Mouse (Mus musculus) heart, postnatal 10 days (tissue): ENCODE results near the gene Hectd4. TPM values are rescaled to one million over a fixed set of nuclear protein-coding genes. Genes with fewer than 3 reads are reported as not detected.
A peak's percentile ranks its signal among the peaks of the same experiment; 100 is the strongest.
"Not testable (repeated sequence)": the region's sequence is repeated elsewhere in the genome, so short reads cannot be mapped to it uniquely, and the experiment has no call there.

Source experiments
- DNase-seq, 2 experiments: peaks; one replicate each; pipeline ENCODE4 v3.0.0; 2021
- intact Hi-C: fragments of 180-260 bp; cut with DNase I; formaldehyde crosslinking; loops from one replicate; pipeline ENCODE4 v1.15.1; 2025
- total RNA-seq, 2 experiments: library from RNA; stranded (reverse); gene quantifications; 2 replicates each; pipeline ENCODE4 v1.2.3; 2021

Gene Hectd4
- total RNA-seq, 2 experiments from 2014 or later, result 24.0 to 24.4 TPM

DNA sequence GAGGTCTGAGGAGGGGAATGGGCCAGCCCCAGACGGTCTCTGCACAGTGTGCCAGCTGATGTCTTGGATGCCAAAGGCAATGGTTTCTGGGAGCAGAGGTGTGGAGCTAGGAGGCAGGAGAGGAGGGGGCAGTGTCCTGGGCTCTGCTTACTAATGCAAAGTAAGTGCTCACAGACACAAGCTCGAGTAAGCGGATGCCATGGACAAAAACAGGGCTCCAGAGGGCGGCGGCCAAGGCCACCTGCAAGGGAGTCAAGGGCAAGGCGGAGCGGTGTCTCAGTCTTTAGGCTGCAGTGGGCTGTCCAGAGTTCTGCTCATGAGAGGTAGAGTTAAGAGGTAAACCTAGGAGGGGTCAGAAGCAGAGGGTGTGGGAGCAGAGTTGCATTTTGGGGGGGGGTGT lies 51.0 kb downstream of the Hectd4 start:
- intact Hi-C loops, result no loop called here
- no peak for DNase-seq

- intact Hi-C loops, result no loop called here
- DNase-seq, result no peak
These were observed 56.8 kb downstream of the Hectd4 start for GRCm38 (mm10) chr5:121276808-121277207.

- intact Hi-C loops, result no loop called here
These were observed 60.4 kb downstream of the Hectd4 start for GRCm38 (mm10) chr5:121280456-121280855.

GRCm38 (mm10) chr5:121283051-121283450 lies 63.0 kb downstream of the Hectd4 start:
- no peak for DNase-seq
- intact Hi-C loops, result no loop called here

More at GRCm38 (mm10) chr5:121280456-121280855, 60.4 kb downstream of the Hectd4 start:
- no peak for DNase-seq

DNA sequence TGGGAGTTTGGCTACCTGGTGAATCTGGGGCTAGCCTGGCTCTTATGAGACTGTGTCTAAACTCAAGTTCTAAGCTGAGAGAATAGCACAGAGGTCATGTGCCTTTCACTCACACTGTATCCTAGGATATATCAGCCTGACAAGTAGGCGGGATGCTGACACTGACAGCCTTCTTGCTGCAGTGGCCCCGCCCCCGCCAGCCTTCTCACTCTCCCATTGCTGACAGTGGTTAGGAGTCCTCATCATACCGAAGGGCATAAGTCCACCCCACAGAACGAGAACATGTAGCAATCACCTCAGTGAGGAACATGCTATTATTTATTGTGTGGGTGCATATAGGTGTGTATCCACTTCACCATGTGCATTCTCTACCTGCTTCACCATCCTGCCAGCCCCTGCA lies 64.8 kb downstream of the Hectd4 start:
- intact Hi-C loops, result no loop called here
- no peak for DNase-seq

GRCm38 (mm10) chr5:121287213-121287612 lies 67.2 kb downstream of the Hectd4 start:
- intact Hi-C loops, result no loop called here
- no peak for DNase-seq

- intact Hi-C loops, result no loop called here
- DNase-seq, result no peak
These were observed 70.3 kb downstream of the Hectd4 start for GRCm38 (mm10) chr5:121290289-121290688.

GRCm38 (mm10) chr5:121292309-121293165 lies 72.5 kb downstream of the Hectd4 start:
- no peak for DNase-seq
- intact Hi-C loops, result no loop called here

GRCm38 (mm10) chr5:121305009-121305408 lies 85.0 kb downstream of the Hectd4 start:
- intact Hi-C loops, result no loop called here
- DNase-seq, result no peak

DNA sequence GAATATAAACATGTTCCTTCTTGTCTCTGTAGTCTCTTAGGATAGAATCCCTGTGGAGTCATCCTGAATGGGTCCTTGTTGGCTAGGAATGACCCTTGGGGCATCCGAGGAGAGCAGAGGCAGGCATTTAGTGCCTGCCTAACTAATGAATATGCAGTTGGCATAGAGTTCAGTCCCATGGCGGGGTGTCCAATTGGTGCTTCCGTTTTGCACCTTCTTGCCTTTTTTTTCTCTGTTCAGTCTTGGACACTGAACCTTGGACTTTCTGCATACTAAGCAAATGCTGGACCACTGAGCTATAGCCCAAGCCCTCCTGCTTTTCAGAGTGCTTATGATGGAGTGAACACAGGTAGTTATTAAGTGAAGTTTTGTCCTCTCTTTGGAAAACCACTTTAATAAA lies 87.6 kb downstream of the Hectd4 start:
- no peak for DNase-seq
- intact Hi-C loops, result no loop called here

GRCm38 (mm10) chr5:121311576-121311975 lies 91.6 kb downstream of the Hectd4 start:
- DNase-seq, result no peak
- intact Hi-C loops, result no loop called here

GRCm38 (mm10) chr5:121313764-121314474 lies 93.9 kb downstream of the Hectd4 start:
- no peak for DNase-seq
- intact Hi-C loops, result no loop called here

- intact Hi-C loops, result no loop called here
- no peak for DNase-seq
These were observed 106.2 kb downstream of the Hectd4 start for GRCm38 (mm10) chr5:121326079-121326805.

DNA sequence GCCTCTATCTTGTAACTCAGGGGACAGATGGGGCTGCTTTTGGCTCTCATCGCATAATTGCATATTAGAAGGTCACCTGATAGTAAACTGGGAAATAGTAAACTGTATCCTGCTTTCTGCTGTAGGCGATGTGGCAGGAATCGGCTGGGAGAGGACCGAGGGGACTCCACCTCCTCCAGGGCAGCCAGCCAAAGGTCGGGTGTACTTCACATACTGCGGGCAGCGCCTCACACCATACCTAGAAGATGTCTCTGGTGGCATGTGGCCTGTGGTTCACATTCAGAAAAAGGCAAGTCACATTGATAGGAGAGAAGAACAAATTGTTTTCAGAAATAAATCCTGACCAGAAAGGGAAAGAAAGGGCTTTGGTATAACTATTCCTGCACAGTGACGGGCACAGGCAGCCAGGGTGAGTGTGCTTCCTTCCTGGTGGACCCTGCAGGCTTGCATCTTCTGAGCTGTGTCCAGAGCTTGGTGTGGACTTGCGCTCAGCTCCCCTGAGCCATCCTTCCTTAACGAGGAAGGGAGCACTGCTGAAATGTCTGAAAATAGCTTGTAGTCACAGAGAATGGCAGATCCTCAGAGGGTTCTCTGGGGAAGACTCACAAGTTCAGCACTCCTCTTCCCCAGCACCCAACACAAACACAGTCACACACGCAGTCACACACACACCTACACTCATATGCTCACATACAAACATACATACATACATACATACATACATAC lies 109.5 kb downstream of the Hectd4 start:
- intact Hi-C loops, result no loop called here
- peak; percentile 27 to 31 for DNase-seq

DNA sequence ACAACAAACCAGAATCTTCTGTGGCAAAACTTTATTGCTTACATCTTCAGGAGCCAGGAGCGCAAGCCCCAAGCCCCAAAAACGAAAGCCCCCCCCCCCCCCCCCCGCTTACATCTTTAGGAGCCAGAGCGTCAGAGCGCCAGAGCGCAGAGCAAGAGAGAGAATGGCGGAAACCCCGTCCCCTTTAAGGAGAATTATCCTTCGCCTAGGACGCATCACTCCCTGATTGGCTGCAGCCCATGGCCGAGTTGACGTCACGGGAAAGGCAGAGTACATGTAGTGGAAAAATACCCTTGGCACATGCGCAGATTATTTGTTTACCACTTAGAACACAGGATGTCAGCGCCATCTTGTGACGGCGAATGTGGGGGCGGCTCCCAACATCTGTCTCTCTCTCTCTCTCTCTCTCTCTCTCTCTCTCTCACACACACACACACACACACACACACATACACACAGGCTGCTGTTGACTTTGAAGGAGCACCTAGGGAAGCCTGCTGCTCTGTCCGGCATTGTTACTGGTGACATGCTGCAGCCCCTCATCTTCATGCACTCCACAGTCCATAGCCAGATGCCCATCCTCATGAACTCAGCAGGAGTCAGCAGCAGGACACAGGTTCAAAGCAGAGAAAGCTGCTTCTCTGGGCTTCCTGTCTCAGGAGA lies 110.3 kb downstream of the Hectd4 start:
- intact Hi-C loops, DNase-seq: not testable (repeated sequence)

- intact Hi-C loops, result no loop called here
- no peak for DNase-seq
These were observed 111.7 kb downstream of the Hectd4 start for GRCm38 (mm10) chr5:121331731-121332130.

GRCm38 (mm10) chr5:121333976-121334375 lies 114.0 kb downstream of the Hectd4 start:
- no peak for DNase-seq
- intact Hi-C loops, result no loop called here

GRCm38 (mm10) chr5:121334454-121334853 lies 114.4 kb downstream of the Hectd4 start:
- DNase-seq, result no peak
- intact Hi-C loops, result no loop called here

DNA sequence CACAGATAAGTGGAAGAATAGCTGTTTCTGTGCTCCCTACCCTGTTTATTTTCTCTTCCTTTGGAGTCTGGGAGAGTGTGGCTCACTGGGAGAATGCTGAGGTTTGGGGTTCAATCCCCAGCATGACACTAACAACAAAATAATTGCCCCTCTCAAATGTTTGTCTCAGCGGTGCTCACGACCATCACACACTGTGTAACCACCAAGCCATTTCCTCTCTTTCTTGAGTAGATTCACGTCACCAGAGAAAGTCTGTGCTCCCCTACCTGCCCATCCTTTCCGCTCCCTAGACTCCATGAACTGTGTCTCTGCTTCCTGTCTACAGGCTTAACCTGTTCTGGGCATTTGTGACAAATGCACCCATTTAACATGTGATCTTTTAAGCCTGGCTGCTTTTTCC lies 115.4 kb downstream of the Hectd4 start:
- intact Hi-C loops, result no loop called here
- DNase-seq, result no peak

GRCm38 (mm10) chr5:121336009-121336408 lies 116.0 kb downstream of the Hectd4 start:
- intact Hi-C loops, result no loop called here
- DNase-seq, result no peak
